Mouse (Mus musculus) small intestine, adult 2 months (tissue): Measurements from ENCODE around the gene Tex2.

Experiments
- CTCF ChIP-seq: fragments of 200-500 bp; IDR thresholded peaks from 2 replicates; pipeline ENCODE4 v1.5.1; 2012; ENCODE audit warnings: low read depth, mild to moderate bottlenecking, control low read depth, inconsistent platforms, low read length, moderate library complexity, mixed read lengths; ENCODE audit not compliant: insufficient replicate concordance, insufficient read length; ENCODE audit errors: extremely low read depth
- POLR2A ChIP-seq: fragments of 200-500 bp; IDR thresholded peaks from 2 replicates; pipeline ENCODE4 v1.6.1; 2012; ENCODE audit warnings: low read depth, mild to moderate bottlenecking, control low read depth, inconsistent platforms, low read length, moderate library complexity

DNA sequence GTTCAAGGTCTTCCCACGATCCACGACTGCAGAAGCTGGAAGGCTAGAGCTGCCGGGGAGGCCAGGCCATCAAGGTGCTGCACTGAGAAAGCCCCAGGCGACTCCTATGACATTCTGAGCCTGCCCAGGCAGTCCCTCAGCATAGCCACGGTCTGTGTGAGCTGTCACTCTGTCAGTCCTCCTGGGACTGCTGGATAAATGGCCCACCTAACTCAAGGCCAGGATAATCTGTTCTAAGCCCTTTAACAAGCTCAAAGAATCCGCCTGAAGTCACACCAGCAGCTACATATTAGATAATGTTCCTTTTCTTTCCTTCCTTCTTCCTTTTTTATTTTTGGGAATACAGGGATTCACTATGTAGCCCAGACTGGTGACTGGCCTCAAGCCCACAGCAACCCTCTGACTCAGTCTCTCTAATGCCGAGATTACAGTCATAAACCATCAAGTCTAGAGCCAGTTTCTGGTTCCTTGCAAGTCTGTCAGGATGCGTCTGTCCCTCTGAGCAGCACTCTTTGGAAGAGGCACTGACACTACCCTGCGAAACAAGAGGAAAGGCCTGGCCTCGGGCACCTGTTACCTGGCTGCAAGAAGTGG is 15.4 kb downstream of the Tex2 start:
- TF ChIP-seq CTCF (no peak), POLR2A (no peak)
